12 mouse cellular contexts compared by ENCODE assay signal in genomic region chr3:108533114-108533885, GRCm38 (mm10). TPM values are rescaled to one million over a fixed set of nuclear protein-coding genes. Genes with fewer than 3 reads are reported as not detected.
A peak's percentile ranks its signal among the peaks of the same experiment; 100 is the strongest.
DNase-seq lines count a peak whose midpoint lies in the region; ATAC-seq and TF ChIP-seq lines count a peak whose summit lies in the region.
"Had no signal": no experiment of that assay in that cellular context is flagged by ENCODE, and none has a peak within 500 bp of the region (broad histone marks: within the 10 kb centered on the region; RNA-seq: fewer than 3 reads in every experiment).

No protein-coding gene starts in this region.

- no peak overlapping the region for H3K4me2 ChIP-seq in heart, embryonic 13.5 days
- H3K4me2 ChIP-seq: limb, embryonic 15.5 days had no signal

- CTCF ChIA-PET in Patski (lab: Charles Lee) = interaction anchor here (0.8 to 1.5 kb wide), 6 partner anchors 16 to 146 kb away, joined by 3 to 5 read pairs (median 4); no protein-coding TSS in a partner anchor

- DNase-seq in heart, adult 9 months (ENCODE audit: low spot score in 2 of 2) = no peak
- peak; percentile 92 for DNase-seq in Patski (ENCODE audit: low read depth, low spot score)
- peak; percentile 9 to 17 for DNase-seq in heart, postnatal 36 days
- DNase-seq in lung, postnatal 14 days = peak; percentile 63
- no peak for DNase-seq in retina, postnatal 1 day
- no peak for DNase-seq in left cerebral cortex, postnatal 25 days (ENCODE audit: low spot score in 2 of 2)
- DNase-seq in neural tube, embryonic 10.5 days (ENCODE audit: extremely low spot score, low spot score) = no peak
- DNase-seq: cerebellum, adult 9-11 months had no signal

- peaks cover 36% of the 10 kb centered on the region for H3K27me3 ChIP-seq in heart, embryonic 13.5 days (replicated peaks)
- no peaks in the 10 kb centered on the region for H3K27me3 ChIP-seq in Patski

- H3K9me3 ChIP-seq in heart, embryonic 13.5 days = no peaks in the 10 kb centered on the region
- H3K9me3 ChIP-seq: limb, embryonic 15.5 days had no signal

- H3K4me3 ChIP-seq in heart, embryonic 13.5 days = no peak overlapping the region
- H3K4me3 ChIP-seq: limb, embryonic 15.5 days had no signal

- no peak overlapping the region; the same call in 1 of the 2 replicates for H3K27ac ChIP-seq in heart, embryonic 13.5 days (replicated peaks)
- H3K27ac ChIP-seq: limb, embryonic 15.5 days had no signal

- intact Hi-C loops in heart, postnatal 36 days (cut with DNase I) = no loop called here
- intact Hi-C loops in left cerebral cortex, postnatal 25 days (cut with DNase I) = no loop called here

- H3K36me3 ChIP-seq in heart, embryonic 13.5 days = no peaks in the 10 kb centered on the region
- H3K36me3 ChIP-seq: G1E; limb, embryonic 15.5 days had no signal

- no peak for ATAC-seq in heart, embryonic 13.5 days (ENCODE audit: extremely low read depth, insufficient number of reproducible peaks, low FRiP score, low TSS enrichment)
- peak; percentile 38 for ATAC-seq in Patski

- H3K9ac ChIP-seq in heart, embryonic 13.5 days = peak overlapping the region; percentile 44; the same call in 1 of the 2 replicates
- H3K9ac ChIP-seq: limb, embryonic 15.5 days had no signal

- POLR2A ChIA-PET in Patski (lab: Charles Lee) = interaction anchor here (0.6 kb wide), 1 partner anchor 60 kb away, joined by 3 read pairs; no protein-coding TSS in a partner anchor

- 49% methylated on average over 9 of the region's 9 CpGs for WGBS in heart, embryonic 13.5 days

- peaks cover 27% of the 10 kb centered on the region for H3K4me1 ChIP-seq in heart, embryonic 13.5 days

- in situ Hi-C loops in Patski (cut with MboI; ENCODE audit: low pct_unique_long_range_greater_than_20kb) = no loop called here

- no peak for TF ChIP-seq CTCF in Patski (IDR thresholded peaks at IDR 0.05)

RNA-seq across cellular contexts. Expression of gene 1700013F07Rik, which starts 0.7 kb away (rescaled TPM):
- polyA plus RNA-seq in heart, embryonic 13.5 days (2015; fragmentation: Nextera tagmentation; extraction: Ambion mirVana) = not detected in 2 replicates
- 3.6 TPM for polyA plus RNA-seq in Patski (2021)
- total RNA-seq in heart, postnatal 36 days (2021) = not detected
- 1 to 10 TPM in 1 of 2 experiments, under 1 TPM in 1; 0.92 to 1.6 TPM for total RNA-seq in left cerebral cortex, postnatal 25 days (2021)
- total RNA-seq: G1E; neutrophil, adult 5-6 weeks had no signal
- polyA plus RNA-seq: G1E; limb, embryonic 15.5 days had no signal

RNA-seq across cellular contexts. Expression of gene 5330417C22Rik, which starts 3.0 kb away (rescaled TPM):
- 0.70 and 1.0 TPM in 2 replicates for polyA plus RNA-seq in heart, embryonic 13.5 days (2015; fragmentation: Nextera tagmentation; extraction: Ambion mirVana)
- 0.17 TPM for polyA plus RNA-seq in Patski (2021)
- total RNA-seq in heart, postnatal 36 days (2021) = not detected
- 10 to 100 TPM; 28.2 to 36.0 TPM for total RNA-seq in left cerebral cortex, postnatal 25 days (2021)
- total RNA-seq: neutrophil, adult 5-6 weeks had no signal
- polyA plus RNA-seq: G1E had no signal

RNA-seq across cellular contexts. Expression of gene Tmem167b, which starts 29.0 kb away (rescaled TPM):
- polyA plus RNA-seq in heart, embryonic 13.5 days (2015; fragmentation: Nextera tagmentation; extraction: Ambion mirVana) = 28.2 and 30.6 TPM in 2 replicates
- polyA plus RNA-seq in Patski (2021) = 82.3 TPM
- 10 to 100 TPM; 27.0 to 29.9 TPM for total RNA-seq in heart, postnatal 36 days (2021)
- total RNA-seq in left cerebral cortex, postnatal 25 days (2021) = 10 to 100 TPM; 42.5 to 44.7 TPM

RNA-seq across cellular contexts. Expression of gene Taf13, which starts 38.2 kb away (rescaled TPM):
- 27.0 and 29.0 TPM in 2 replicates for polyA plus RNA-seq in heart, embryonic 13.5 days (2015; fragmentation: Nextera tagmentation; extraction: Ambion mirVana)
- polyA plus RNA-seq in Patski (2021) = 44.7 TPM
- 10 to 100 TPM; 14.8 to 17.5 TPM for total RNA-seq in heart, postnatal 36 days (2021)
- total RNA-seq in left cerebral cortex, postnatal 25 days (2021) = 10 to 100 TPM; 34.9 to 35.4 TPM

RNA-seq across cellular contexts. Expression of gene Wdr47, which starts 57.8 kb away (rescaled TPM):
- 7.0 and 7.7 TPM in 2 replicates for polyA plus RNA-seq in heart, embryonic 13.5 days (2015; fragmentation: Nextera tagmentation; extraction: Ambion mirVana)
- 25.7 TPM for polyA plus RNA-seq in Patski (2021)
- 1 to 10 TPM; 7.6 to 9.5 TPM for total RNA-seq in heart, postnatal 36 days (2021)
- 100 to 1,000 TPM; 127 to 137 TPM for total RNA-seq in left cerebral cortex, postnatal 25 days (2021)

Comparison
In these comparisons a context has a peak if more than half of its experiments do, and no peak if none do; other contexts are left out.
1. DNase-seq: peak in Patski (single experiment), heart, postnatal 36 days (2 of 2) and lung, postnatal 14 days (single experiment); none in heart, adult 9 months (0 of 2), retina, postnatal 1 day (single experiment), left cerebral cortex, postnatal 25 days (0 of 2) and neural tube, embryonic 10.5 days (single experiment).
2. RNA of gene 5330417C22Rik, which starts 3.0 kb away (total RNA-seq): 28.2 to 36.0 TPM in left cerebral cortex, postnatal 25 days; not detected in heart, postnatal 36 days; every median in the first group is over 10 times any median in the second.